Mouse (Mus musculus): ENCODE data around the gene Tcte2. TPM values are rescaled to one million over a fixed set of nuclear protein-coding genes. Genes with fewer than 3 reads are reported as not detected.
"Not testable (repeated sequence)": the region's sequence is repeated elsewhere in the genome, so short reads cannot be mapped to it uniquely, and the experiment has no call there.

Tcte2 gene
- 16.3 and 20.6 TPM in 2 replicates for polyA plus RNA-seq (2015; fragmentation: Nextera tagmentation; extraction: Ambion mirVana)

DNA sequence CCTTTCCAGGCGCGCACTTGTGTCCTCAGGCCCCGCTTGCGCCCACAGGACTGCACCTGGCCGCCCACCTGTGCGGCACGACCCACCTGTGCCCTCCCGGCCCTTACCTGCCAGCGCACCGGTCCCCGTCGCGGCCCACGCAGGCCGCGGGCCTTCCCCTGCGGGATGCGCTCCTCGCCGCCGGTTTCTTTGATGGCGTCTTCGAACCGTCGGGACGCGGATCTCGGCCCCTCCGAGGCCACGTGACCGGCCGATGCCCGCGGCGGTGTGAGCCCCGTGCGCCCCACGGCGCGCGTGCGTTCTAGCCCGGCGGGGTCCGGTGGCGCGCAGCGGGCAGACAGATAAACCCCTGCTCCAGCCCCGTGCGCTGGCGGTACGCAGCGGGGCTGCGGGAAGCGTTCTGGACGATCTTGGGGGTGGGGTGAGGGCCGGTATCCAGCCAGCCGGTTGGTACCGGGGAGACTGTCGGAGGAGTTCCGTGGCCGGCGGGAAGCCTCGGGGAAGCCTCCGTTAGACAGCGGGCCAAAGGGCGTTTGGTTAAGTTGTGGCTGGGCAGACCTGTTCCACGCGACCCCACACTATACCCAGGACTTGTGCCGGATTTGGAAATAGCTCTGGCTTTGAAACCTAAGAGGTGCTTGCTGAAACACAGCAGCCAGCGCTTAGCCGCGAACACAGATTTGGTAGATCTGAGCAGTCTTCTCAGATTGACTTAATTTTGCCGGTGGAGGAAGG lies at the start of gene Tcte2:
Gene Tcte2 (minus strand): TSS at position 647 of the 735 bp plus-strand sequence.
- H3K9me3 ChIP-seq: no peaks in the 10 kb centered on the region
- under 1% methylated on average over 74 of the region's 74 CpGs for WGBS
- ATAC-seq: peak; percentile 46
- no peaks in the 10 kb centered on the region for H3K27me3 ChIP-seq
- H3K4me3 ChIP-seq (replicated peaks): peak within 1 kb of the TSS; percentile 98
- H3K4me2 ChIP-seq (replicated peaks): peak within 1 kb of the TSS; percentile 94
- peaks cover 43% of the 10 kb centered on the region for H3K4me1 ChIP-seq (replicated peaks)
- H3K27ac ChIP-seq: peak within 1 kb of the TSS; percentile 99
- H3K36me3 ChIP-seq: no peaks in the 10 kb centered on the region
- H3K9ac ChIP-seq (replicated peaks): peak within 1 kb of the TSS; percentile 96

DNA sequence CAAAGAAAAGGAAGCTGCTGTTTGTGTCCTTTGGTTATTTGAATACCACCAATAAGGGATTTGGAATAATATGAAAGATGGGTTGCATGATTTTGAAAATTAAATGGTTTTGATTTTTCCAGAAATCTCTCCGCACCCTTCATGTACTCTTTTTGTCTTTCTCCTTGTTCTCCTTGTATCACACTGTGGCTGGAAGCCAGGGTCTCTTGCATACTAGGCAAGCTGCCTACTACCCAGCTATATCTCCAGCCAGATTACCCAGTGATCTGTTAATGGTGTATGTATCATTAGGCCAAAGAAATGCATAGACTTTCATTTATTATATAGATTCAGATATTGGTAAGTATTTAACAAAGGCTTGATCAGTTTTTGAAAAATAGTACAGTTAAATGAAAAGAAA lies 44.4 kb upstream of the Tcte2 start:
- 97% methylated on average over 1 of the region's 1 CpGs for WGBS
- Histone ChIP-seq H3K9me3 (no peaks in the 10 kb centered on the region), H3K36me3 (peaks cover 42% of the 10 kb centered on the region), H3K27me3 (no peaks in the 10 kb centered on the region), H3K27ac (no peak overlapping the region), H3K4me2 (replicated peaks) (no peak overlapping the region), H3K9ac (replicated peaks) (no peak overlapping the region), H3K4me1 (replicated peaks) (no peaks in the 10 kb centered on the region), H3K4me3 (replicated peaks) (no peak overlapping the region)
- ATAC-seq: no peak

DNA sequence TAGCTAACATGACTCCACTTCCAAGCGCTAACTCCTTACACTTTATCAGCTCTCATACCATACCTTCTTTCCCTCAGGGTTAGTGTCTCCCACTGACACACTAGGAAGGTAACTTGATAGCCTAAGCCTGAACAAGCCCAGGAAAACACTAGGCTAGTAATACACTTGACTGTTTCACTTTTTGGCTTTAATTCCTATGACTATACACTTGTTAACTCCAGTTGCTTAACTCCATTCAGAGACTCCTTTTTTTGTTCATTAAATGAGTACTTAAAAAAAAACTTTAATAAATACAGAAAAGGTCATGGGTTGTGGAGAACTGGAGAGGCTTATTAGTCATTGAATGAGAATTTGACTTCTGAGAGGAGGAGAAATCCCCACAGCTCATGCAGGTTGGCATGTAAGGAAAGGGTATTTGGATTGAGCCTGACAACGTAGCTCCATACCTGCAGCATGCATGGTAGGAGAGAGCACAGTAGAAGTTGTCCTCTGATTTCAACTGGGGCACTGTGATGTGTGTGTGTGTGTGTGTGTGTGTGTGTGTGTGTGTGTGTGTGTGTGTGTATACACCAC lies 41.3 kb upstream of the Tcte2 start:
- H3K27ac ChIP-seq: no peak overlapping the region
- H3K27me3 ChIP-seq: no peaks in the 10 kb centered on the region
- no peak for ATAC-seq
- no peaks in the 10 kb centered on the region for H3K4me1 ChIP-seq (replicated peaks)
- H3K9ac ChIP-seq (replicated peaks): no peak overlapping the region
- H3K36me3 ChIP-seq: peaks cover 26% of the 10 kb centered on the region
- 90% methylated on average over 2 of the region's 2 CpGs for WGBS
- no peaks in the 10 kb centered on the region for H3K9me3 ChIP-seq
- H3K4me2 ChIP-seq (replicated peaks): no peak overlapping the region
- no peak overlapping the region for H3K4me3 ChIP-seq (replicated peaks)

DNA sequence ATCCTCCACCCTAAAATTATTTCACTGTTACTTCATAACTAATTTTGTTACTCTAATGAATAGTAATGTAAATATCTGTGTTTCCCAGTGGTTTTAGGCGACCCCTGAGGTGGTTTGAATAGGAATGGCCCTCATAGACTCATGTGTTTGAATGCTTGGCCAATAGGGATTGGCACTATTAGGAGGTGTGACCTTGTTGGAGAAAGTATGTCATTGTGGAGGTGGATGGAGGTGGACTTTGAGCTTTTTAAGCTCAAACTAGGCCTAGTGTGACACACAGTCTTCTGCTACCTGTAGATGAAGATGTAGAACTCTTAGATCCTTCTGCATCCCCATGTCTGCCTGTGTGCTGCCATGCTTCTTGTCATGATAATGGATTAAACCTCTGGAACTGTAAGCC lies 36.1 kb upstream of the Tcte2 start:
- Histone ChIP-seq H3K9me3 (no peaks in the 10 kb centered on the region), H3K27ac (no peak overlapping the region), H3K9ac (replicated peaks) (no peak overlapping the region), H3K4me1 (replicated peaks) (no peaks in the 10 kb centered on the region), H3K27me3 (no peaks in the 10 kb centered on the region), H3K4me2 (replicated peaks) (no peak overlapping the region), H3K4me3 (replicated peaks) (no peak overlapping the region), H3K36me3 (no peaks in the 10 kb centered on the region)
- WGBS: 81% methylated on average over 1 of the region's 1 CpGs
- ATAC-seq: no peak

- H3K4me3 ChIP-seq (replicated peaks); H3K36me3 ChIP-seq; H3K4me2 ChIP-seq (replicated peaks); ATAC-seq; H3K27me3 ChIP-seq; H3K27ac ChIP-seq; H3K9me3 ChIP-seq; H3K9ac ChIP-seq (replicated peaks): not testable (repeated sequence)
- peaks cover 13% of the 10 kb centered on the region for H3K4me1 ChIP-seq (replicated peaks)
- 96% methylated on average over 2 of the region's 2 CpGs for WGBS
Observed at GRCm38 (mm10) chr17:13790033-13790432, 28.4 kb upstream of the Tcte2 start.

DNA sequence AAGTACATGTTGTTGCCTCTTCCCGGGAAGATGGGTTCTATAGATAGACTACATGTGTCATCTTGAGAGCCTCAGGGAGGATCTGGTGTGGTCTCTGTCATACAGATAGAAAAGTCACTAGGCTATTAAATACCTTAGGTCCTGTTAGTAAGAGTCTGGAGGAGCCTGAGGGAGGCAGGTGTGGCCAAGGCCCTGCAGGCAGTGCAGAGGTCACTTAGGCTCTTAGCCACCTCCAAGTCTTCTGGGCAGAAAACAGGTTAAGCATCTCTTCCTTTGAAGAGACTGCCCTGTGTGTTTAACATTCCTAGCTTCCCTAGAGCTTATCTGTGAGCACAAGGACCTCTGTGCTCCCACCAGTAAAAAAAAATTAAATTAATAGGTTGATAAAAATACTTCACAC lies 21.8 kb upstream of the Tcte2 start:
- Histone ChIP-seq H3K4me1 (replicated peaks) (peaks cover 33% of the 10 kb centered on the region), H3K27me3 (no peaks in the 10 kb centered on the region), H3K9ac (replicated peaks) (no peak overlapping the region), H3K4me2 (replicated peaks) (no peak overlapping the region), H3K27ac (no peak overlapping the region), H3K9me3 (no peaks in the 10 kb centered on the region), H3K36me3 (no peaks in the 10 kb centered on the region), H3K4me3 (replicated peaks) (no peak overlapping the region)
- no peak for ATAC-seq
- 93% methylated on average over 1 of the region's 1 CpGs for WGBS

DNA sequence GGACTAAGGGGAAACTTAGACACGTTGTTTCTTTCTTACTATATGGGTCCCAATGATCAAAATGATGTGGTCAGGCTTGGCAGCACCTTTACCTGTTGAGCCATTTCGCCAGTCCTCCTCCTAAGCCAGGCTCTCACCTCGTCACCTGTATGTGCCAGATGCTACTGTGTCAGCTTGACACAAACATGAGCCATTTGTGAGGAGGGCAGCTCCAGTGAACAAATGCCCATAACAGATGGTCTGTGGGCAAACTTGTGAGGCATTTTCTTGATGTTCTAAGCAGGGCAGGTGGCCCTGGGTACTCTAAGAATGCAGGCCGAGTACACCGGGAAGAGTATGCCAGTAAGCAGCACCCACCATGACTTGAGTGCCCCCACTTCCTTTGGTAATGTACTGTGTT lies 20.3 kb upstream of the Tcte2 start:
- Histone ChIP-seq H3K36me3 (no peaks in the 10 kb centered on the region), H3K4me1 (replicated peaks) (peaks cover 33% of the 10 kb centered on the region), H3K9ac (replicated peaks) (no peak overlapping the region), H3K27me3 (no peaks in the 10 kb centered on the region), H3K4me3 (replicated peaks) (no peak overlapping the region), H3K4me2 (replicated peaks) (no peak overlapping the region), H3K9me3 (no peaks in the 10 kb centered on the region), H3K27ac (no peak overlapping the region)
- no peak for ATAC-seq
- 91% methylated on average over 5 of the region's 5 CpGs for WGBS

- H3K4me2 ChIP-seq (replicated peaks): no peak overlapping the region
- H3K36me3 ChIP-seq: no peaks in the 10 kb centered on the region
- H3K27ac ChIP-seq: no peak overlapping the region
- no peak overlapping the region for H3K9ac ChIP-seq (replicated peaks)
- 98% methylated on average over 1 of the region's 1 CpGs for WGBS
- H3K9me3 ChIP-seq: no peaks in the 10 kb centered on the region
- ATAC-seq: no peak
- no peak overlapping the region for H3K4me3 ChIP-seq (replicated peaks)
- H3K27me3 ChIP-seq: no peaks in the 10 kb centered on the region
- peaks cover 11% of the 10 kb centered on the region; the same call in 1 of the 2 replicates for H3K4me1 ChIP-seq (replicated peaks)
Observed at GRCm38 (mm10) chr17:13778865-13779264, 17.2 kb upstream of the Tcte2 start.

- no peak overlapping the region for H3K4me3 ChIP-seq (replicated peaks)
- H3K27ac ChIP-seq: no peak overlapping the region
- WGBS: 92% methylated on average over 2 of the region's 2 CpGs
- no peak overlapping the region for H3K9ac ChIP-seq (replicated peaks)
- H3K9me3 ChIP-seq: no peaks in the 10 kb centered on the region
- no peak for ATAC-seq
- H3K4me2 ChIP-seq (replicated peaks): no peak overlapping the region
- H3K4me1 ChIP-seq (replicated peaks): peaks cover 4% of the 10 kb centered on the region; the same call in 1 of the 2 replicates
- no peaks in the 10 kb centered on the region for H3K36me3 ChIP-seq
- no peaks in the 10 kb centered on the region for H3K27me3 ChIP-seq
Observed at GRCm38 (mm10) chr17:13777676-13778075, 16.1 kb upstream of the Tcte2 start.

- no peak overlapping the region for H3K4me2 ChIP-seq (replicated peaks)
- 96% methylated on average over 3 of the region's 3 CpGs for WGBS
- H3K9ac ChIP-seq (replicated peaks): no peak overlapping the region
- no peaks in the 10 kb centered on the region for H3K27me3 ChIP-seq
- H3K9me3 ChIP-seq: no peaks in the 10 kb centered on the region
- H3K36me3 ChIP-seq: no peaks in the 10 kb centered on the region
- no peak overlapping the region for H3K4me3 ChIP-seq (replicated peaks)
- ATAC-seq: no peak
- peaks cover 5% of the 10 kb centered on the region for H3K4me1 ChIP-seq (replicated peaks)
- no peak overlapping the region for H3K27ac ChIP-seq
Observed at GRCm38 (mm10) chr17:13769256-13769655, 7.6 kb upstream of the Tcte2 start.

GRCm38 (mm10) chr17:13768531-13768930 lies 6.9 kb upstream of the Tcte2 start:
- no peak for ATAC-seq
- 100% methylated on average over 1 of the region's 1 CpGs for WGBS
- H3K27me3 ChIP-seq: no peaks in the 10 kb centered on the region
- no peak overlapping the region for H3K4me2 ChIP-seq (replicated peaks)
- H3K9me3 ChIP-seq: no peaks in the 10 kb centered on the region
- H3K9ac ChIP-seq (replicated peaks): no peak overlapping the region
- H3K36me3 ChIP-seq: no peaks in the 10 kb centered on the region
- H3K4me3 ChIP-seq (replicated peaks): no peak overlapping the region
- peaks cover 10% of the 10 kb centered on the region for H3K4me1 ChIP-seq (replicated peaks)
- H3K27ac ChIP-seq: no peak overlapping the region

- H3K36me3 ChIP-seq; H3K27ac ChIP-seq; H3K9me3 ChIP-seq; H3K27me3 ChIP-seq; H3K4me3 ChIP-seq (replicated peaks); H3K9ac ChIP-seq (replicated peaks); H3K4me2 ChIP-seq (replicated peaks); ATAC-seq: not testable (repeated sequence)
- 93% methylated on average over 2 of the region's 2 CpGs for WGBS
- H3K4me1 ChIP-seq (replicated peaks): peaks cover 19% of the 10 kb centered on the region
Observed at GRCm38 (mm10) chr17:13764911-13765310, 3.3 kb upstream of the Tcte2 start.

All from midbrain, embryonic 13.5 days (tissue).